Mouse (Mus musculus) embryonic facial prominence, embryonic 15.5 days (tissue): ENCODE data around the gene Cyld. TPM values are rescaled to one million over a fixed set of nuclear protein-coding genes. Genes with fewer than 3 reads are reported as not detected.
"Not testable (repeated sequence)": the region's sequence is repeated elsewhere in the genome, so short reads cannot be mapped to it uniquely, and the experiment has no call there.

ENCODE experiments used
- ATAC-seq: fragments of 200-750 bp; cut with Nextera tagmentation; 2 replicates; pipeline ENCODE4 v1.8.0; 2017; ENCODE audit warnings: low read depth, moderate TSS enrichment; ENCODE audit not compliant: insufficient number of reproducible peaks, low FRiP score, low TSS enrichment
- H3K27ac ChIP-seq: fragments of 300-500 bp; sonication (generic); replicated peaks from 2 replicates; pipeline ENCODE4 v1.5.1; 2015; ENCODE audit warnings: mild to moderate bottlenecking, inconsistent platforms
- H3K27me3 ChIP-seq: fragments of 300-500 bp; sonication (generic); 2 replicates; pipeline ENCODE4 v1.6.1; 2015; ENCODE audit warnings: inconsistent platforms
- H3K36me3 ChIP-seq: fragments of 300-500 bp; sonication (generic); 2 replicates; pipeline ENCODE4 v1.6.1; 2015; ENCODE audit warnings: mild to moderate bottlenecking, inconsistent platforms
- H3K4me1 ChIP-seq: fragments of 300-500 bp; sonication (generic); 2 replicates; pipeline ENCODE4 v1.6.1; 2015; ENCODE audit warnings: inconsistent platforms
- H3K4me2 ChIP-seq: fragments of 300-500 bp; sonication (generic); replicated peaks from 2 replicates; pipeline ENCODE4 v1.6.1; 2015; ENCODE audit warnings: mild to moderate bottlenecking, inconsistent platforms
- H3K4me3 ChIP-seq: fragments of 300-500 bp; sonication (generic); replicated peaks from 2 replicates; pipeline ENCODE4 v1.5.1; 2015; ENCODE audit warnings: mild to moderate bottlenecking, inconsistent platforms
- H3K9ac ChIP-seq: fragments of 300-500 bp; sonication (generic); 2 replicates; pipeline ENCODE4 v1.6.1; 2015; ENCODE audit warnings: inconsistent platforms
- H3K9me3 ChIP-seq: fragments of 300-500 bp; sonication (generic); replicated peaks from 2 replicates; pipeline ENCODE4 v1.6.1; 2016; ENCODE audit warnings: inconsistent platforms
- WGBS: fragments of 180-500 bp; shearing (Covaris S2); methylation state at CpG from one replicate; pipeline ENCODE4 v1.1.7; 2015; 5-methylcytosine and 5-hydroxymethylcytosine counted together
- polyA plus RNA-seq: library from polyadenylated mRNA; unstranded; fragments of >200 nt; fragmentation: Nextera tagmentation; extraction: Ambion mirVana; gene quantifications from 2 replicates; pipeline ENCODE4 v1.2.1, GENCODE M21; 2015

The Cyld gene
- 13.0 and 14.1 TPM in 2 replicates for polyA plus RNA-seq

GRCm38 (mm10) chr8:88696721-88697641, at the start of gene Cyld:
Gene Cyld (plus strand): TSS chr8:88697028.
- Histone ChIP-seq H3K36me3 (no peaks in the 10 kb centered on the region), H3K4me2 (peak within 1 kb of the TSS; percentile 72), H3K27me3 (no peaks in the 10 kb centered on the region), H3K4me3 (peak within 1 kb of the TSS; percentile 96), H3K27ac (peak within 1 kb of the TSS; percentile 80), H3K9ac (peak within 1 kb of the TSS; percentile 83), H3K9me3 (no peaks in the 10 kb centered on the region), H3K4me1 (peaks cover 15% of the 10 kb centered on the region)
- under 1% methylated on average over 74 of the region's 80 CpGs for WGBS
- ATAC-seq = peak; percentile 98

DNA sequence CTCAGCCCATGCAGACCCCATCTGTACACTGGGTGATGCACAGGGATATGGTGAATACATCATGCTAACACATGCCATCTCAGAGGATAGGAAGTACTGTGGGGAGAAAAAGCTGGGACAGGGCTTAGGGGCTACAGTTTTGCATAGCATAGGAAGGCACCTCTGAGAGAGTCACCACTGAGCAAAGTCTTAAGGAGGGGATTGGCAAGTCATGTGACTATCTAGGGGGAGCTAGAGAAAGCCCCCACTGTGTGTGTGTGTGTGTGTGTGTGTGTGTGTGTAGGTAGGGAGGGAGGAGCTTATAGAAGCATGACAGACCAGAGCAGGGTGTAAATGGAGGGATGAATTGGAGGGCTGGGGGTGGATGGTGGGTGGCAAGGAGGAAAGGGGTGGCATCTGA, 48.5 kb upstream of the Cyld start:
- Histone ChIP-seq H3K4me3 (no peak overlapping the region), H3K27me3 (no peaks in the 10 kb centered on the region), H3K9me3 (no peaks in the 10 kb centered on the region), H3K27ac (no peak overlapping the region), H3K4me2 (no peak overlapping the region), H3K36me3 (no peaks in the 10 kb centered on the region), H3K9ac (no peak overlapping the region), H3K4me1 (peaks cover 32% of the 10 kb centered on the region)
- no peak for ATAC-seq

GRCm38 (mm10) chr8:88650016-88650708, 46.7 kb upstream of the Cyld start:
- 60% methylated on average over 6 of the region's 6 CpGs for WGBS
- no peak for ATAC-seq
- Histone ChIP-seq H3K4me2 (no peak overlapping the region), H3K27ac (no peak overlapping the region), H3K4me1 (peaks cover 32% of the 10 kb centered on the region), H3K27me3 (no peaks in the 10 kb centered on the region), H3K4me3 (no peak overlapping the region), H3K36me3 (no peaks in the 10 kb centered on the region), H3K9me3 (no peaks in the 10 kb centered on the region), H3K9ac (no peak overlapping the region)

- ATAC-seq, H3K4me3 ChIP-seq, H3K9ac ChIP-seq, H3K27me3 ChIP-seq, H3K36me3 ChIP-seq, H3K4me2 ChIP-seq, H3K9me3 ChIP-seq, H3K27ac ChIP-seq: not testable (repeated sequence)
- H3K4me1 ChIP-seq = peaks cover 32% of the 10 kb centered on the region
- 46% methylated on average over 4 of the region's 4 CpGs for WGBS
These were observed 45.7 kb upstream of the Cyld start for GRCm38 (mm10) chr8:88651122-88651521.

DNA sequence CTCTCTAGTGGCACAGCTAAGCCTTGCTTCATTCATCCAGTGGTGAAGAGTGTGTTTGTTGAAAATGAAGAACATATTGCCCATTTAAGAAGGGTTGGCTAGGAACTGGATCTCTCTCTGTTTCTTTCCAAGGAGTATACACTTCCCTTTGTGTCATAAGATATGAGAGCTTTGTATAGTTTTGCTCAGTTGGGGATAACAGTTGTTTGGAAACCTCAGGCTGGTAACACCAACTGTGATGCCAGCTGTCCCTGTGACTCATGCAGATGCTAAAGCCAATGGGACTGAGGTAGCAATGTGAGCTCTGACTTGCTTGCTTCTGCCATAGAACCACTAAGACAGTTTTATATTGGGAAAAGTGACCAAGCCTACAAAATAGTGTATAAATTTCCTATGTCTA, 41.5 kb upstream of the Cyld start:
- Histone ChIP-seq H3K4me1 (peaks cover 14% of the 10 kb centered on the region), H3K4me2 (no peak overlapping the region), H3K9ac (no peak overlapping the region), H3K4me3 (no peak overlapping the region), H3K27ac (no peak overlapping the region), H3K36me3 (no peaks in the 10 kb centered on the region), H3K9me3 (no peaks in the 10 kb centered on the region), H3K27me3 (no peaks in the 10 kb centered on the region)
- ATAC-seq = 0 out of 2 replicates have a peak, but pooled peaks have one; percentile 36

DNA sequence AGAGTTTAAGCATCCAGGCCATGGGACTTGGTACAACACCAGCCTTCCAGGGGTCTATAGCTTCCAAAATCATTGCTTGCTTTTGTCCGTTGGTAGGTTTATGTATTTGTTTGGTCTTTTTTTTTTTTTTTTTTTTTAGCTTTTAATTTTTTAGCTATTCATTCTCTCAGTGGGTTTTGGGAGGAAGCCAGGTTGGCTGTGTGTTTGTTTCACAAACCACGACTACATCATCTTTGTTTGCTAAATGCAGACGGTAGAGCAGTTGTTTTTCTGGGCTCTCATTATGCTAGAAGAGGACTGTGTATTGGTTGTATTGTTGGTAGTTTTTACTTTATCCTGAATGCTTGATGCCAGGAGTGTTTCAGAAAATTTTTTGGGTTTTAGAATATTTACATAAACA, 37.0 kb upstream of the Cyld start:
- Histone ChIP-seq H3K4me3 (no peak overlapping the region), H3K9me3 (no peaks in the 10 kb centered on the region), H3K36me3 (no peaks in the 10 kb centered on the region), H3K4me1 (peaks cover 10% of the 10 kb centered on the region; the same call in 1 of the 2 replicates), H3K9ac (no peak overlapping the region), H3K27me3 (no peaks in the 10 kb centered on the region), H3K27ac (peak overlapping the region; percentile 75), H3K4me2 (no peak overlapping the region)
- ATAC-seq = no peak; the same call in 1 of the 2 replicates
- WGBS = 45% methylated on average over 3 of the region's 3 CpGs

DNA sequence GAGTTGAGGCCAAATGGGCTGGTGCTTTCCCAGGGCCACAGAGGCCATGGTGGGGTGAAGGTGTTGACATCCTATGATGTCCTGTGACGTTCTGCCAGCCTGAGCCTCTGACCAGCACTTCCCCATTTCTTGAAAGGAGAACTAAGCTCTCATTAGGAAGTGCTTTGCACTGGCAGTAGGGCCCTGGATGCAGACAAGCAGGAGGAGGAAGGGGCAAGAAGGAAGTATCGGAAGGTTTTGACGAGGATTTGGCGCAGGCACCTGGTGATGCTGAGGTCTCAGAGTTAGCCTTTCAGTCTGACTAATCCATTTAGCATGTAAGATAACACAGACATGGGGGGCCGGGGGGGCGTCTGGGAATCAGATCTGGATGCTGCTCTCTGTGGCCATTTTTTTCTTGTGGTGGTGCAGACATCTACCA, 34.4 kb upstream of the Cyld start:
- Histone ChIP-seq H3K9me3 (no peaks in the 10 kb centered on the region), H3K4me1 (peaks cover 17% of the 10 kb centered on the region), H3K36me3 (no peaks in the 10 kb centered on the region), H3K9ac (no peak overlapping the region), H3K4me3 (no peak overlapping the region), H3K4me2 (no peak overlapping the region), H3K27ac (no peak overlapping the region), H3K27me3 (no peaks in the 10 kb centered on the region)
- no peak for ATAC-seq
- 81% methylated on average over 6 of the region's 6 CpGs for WGBS

- ATAC-seq = no peak
- peaks cover 25% of the 10 kb centered on the region for H3K4me1 ChIP-seq
- no peak overlapping the region for H3K4me3 ChIP-seq
- no peak overlapping the region for H3K27ac ChIP-seq
- H3K9ac ChIP-seq = no peak overlapping the region
- no peaks in the 10 kb centered on the region for H3K27me3 ChIP-seq
- no peaks in the 10 kb centered on the region for H3K36me3 ChIP-seq
- 78% methylated on average over 16 of the region's 16 CpGs for WGBS
- no peaks in the 10 kb centered on the region for H3K9me3 ChIP-seq
- H3K4me2 ChIP-seq = no peak overlapping the region
These were observed 32.7 kb upstream of the Cyld start for GRCm38 (mm10) chr8:88664121-88664520.

- WGBS = 82% methylated on average over 19 of the region's 19 CpGs
- H3K36me3 ChIP-seq = no peaks in the 10 kb centered on the region
These were observed 31.9 kb upstream of the Cyld start for GRCm38 (mm10) chr8:88664947-88665346.

GRCm38 (mm10) chr8:88666435-88666834, 30.4 kb upstream of the Cyld start:
- ATAC-seq = no peak
- Histone ChIP-seq H3K27me3 (no peaks in the 10 kb centered on the region), H3K9me3 (no peaks in the 10 kb centered on the region), H3K9ac (no peak overlapping the region), H3K4me1 (peaks cover 24% of the 10 kb centered on the region), H3K4me3 (no peak overlapping the region), H3K27ac (no peak overlapping the region), H3K4me2 (no peak overlapping the region), H3K36me3 (no peaks in the 10 kb centered on the region)
- WGBS = 63% methylated on average over 1 of the region's 1 CpGs

More at GRCm38 (mm10) chr8:88664947-88665346, 31.9 kb upstream of the Cyld start:
- peaks cover 19% of the 10 kb centered on the region for H3K4me1 ChIP-seq
- H3K4me3 ChIP-seq = no peak overlapping the region
- no peak for ATAC-seq
- no peaks in the 10 kb centered on the region for H3K27me3 ChIP-seq
- no peak overlapping the region for H3K27ac ChIP-seq
- H3K9me3 ChIP-seq = no peaks in the 10 kb centered on the region
- H3K4me2 ChIP-seq = no peak overlapping the region
- no peak overlapping the region for H3K9ac ChIP-seq

DNA sequence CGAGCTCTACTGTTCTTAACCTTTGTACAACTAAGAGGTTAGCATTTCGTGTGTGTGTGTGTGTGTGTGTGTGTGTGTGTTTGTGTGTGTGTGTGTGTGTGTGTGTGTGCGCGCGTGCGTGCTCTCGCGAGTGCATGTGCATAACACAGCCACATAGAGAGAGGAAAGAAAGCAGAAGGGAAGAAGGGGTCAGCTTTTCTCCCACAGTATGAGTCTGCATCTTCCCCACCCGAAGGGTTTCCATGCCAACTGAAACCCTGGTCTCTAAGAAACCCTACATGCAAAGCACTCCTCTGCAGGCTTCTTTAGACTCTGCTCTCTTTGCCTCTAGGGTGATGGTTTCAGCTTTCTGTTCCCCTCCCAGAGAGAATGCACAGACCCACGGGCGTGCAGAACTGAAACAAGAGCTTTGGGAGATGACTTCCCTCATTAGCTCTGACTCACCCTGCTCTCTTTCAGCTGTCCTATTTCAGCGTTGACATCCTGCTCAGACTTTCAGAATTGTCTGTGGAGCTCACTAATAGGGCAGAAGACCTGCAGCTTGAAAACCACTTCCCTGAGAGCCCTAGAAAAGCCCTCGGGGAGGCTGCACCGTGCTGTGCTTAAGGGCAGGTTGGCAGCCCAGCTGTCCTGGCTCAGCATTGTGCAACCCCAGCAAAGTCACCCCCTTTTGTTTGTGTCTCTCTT, 28.3 kb upstream of the Cyld start:
- peak overlapping the region; percentile 17; the same call in 1 of the 2 replicates for H3K27ac ChIP-seq
- WGBS = 46% methylated on average over 14 of the region's 14 CpGs
- H3K4me1 ChIP-seq = peaks cover 31% of the 10 kb centered on the region
- H3K36me3 ChIP-seq = no peaks in the 10 kb centered on the region
- no peaks in the 10 kb centered on the region for H3K27me3 ChIP-seq
- H3K9me3 ChIP-seq = no peaks in the 10 kb centered on the region
- H3K4me3 ChIP-seq = no peak overlapping the region
- ATAC-seq = peak; percentile 63; the same call in 1 of the 2 replicates
- no peak overlapping the region for H3K4me2 ChIP-seq
- H3K9ac ChIP-seq = no peak overlapping the region
